Mouse (Mus musculus) embryonic fibroblast, embryonic 13.5 days (primary cell): ENCODE data around the gene Pank4.

ENCODE experiments used
- CTCF ChIP-seq: IDR thresholded peaks from 2 replicates; pipeline ENCODE4 v1.5.1; 2011; ENCODE audit warnings: mild to moderate bottlenecking, control low read depth, low read length, moderate library complexity, borderline replicate concordance; ENCODE audit not compliant: insufficient read depth
- POLR2A ChIP-seq: IDR thresholded peaks from 2 replicates; pipeline ENCODE4 v1.6.1; 2011; ENCODE audit warnings: low read depth, mild to moderate bottlenecking, control low read depth, low read length, moderate library complexity

DNA sequence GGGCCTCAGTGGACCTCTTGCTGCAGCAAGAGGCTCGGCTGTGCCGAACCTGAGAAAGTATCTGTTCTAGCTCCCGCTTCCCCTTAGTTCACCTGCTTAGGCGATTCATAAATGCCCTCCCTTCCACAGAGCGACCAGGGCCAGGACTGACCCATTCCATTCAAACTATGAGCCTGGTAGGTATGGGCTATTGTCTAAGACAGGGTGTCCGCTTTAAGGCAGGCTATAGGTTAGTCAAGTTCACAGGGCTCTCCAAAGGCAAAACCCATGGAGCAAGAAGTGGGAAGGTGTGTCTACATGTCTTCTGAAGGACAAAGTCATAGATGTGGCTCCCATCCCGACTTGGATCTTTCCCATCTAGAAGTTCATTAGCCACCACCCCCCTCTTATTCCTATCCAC lies 1.2 kb upstream of the Pank4 start:
- TF ChIP-seq CTCF (no peak), POLR2A (no peak)
